Mouse (Mus musculus) spleen, postnatal 36 days (tissue): ENCODE results near the gene Dcst2.

Experiments used
- DNase-seq, 2 experiments: peaks; one replicate each; pipeline ENCODE4 v3.0.0; 2022; ENCODE audit warnings: low spot score in 2 of 2, mixed read lengths in 1 of 2

The Dcst2 gene

DNA sequence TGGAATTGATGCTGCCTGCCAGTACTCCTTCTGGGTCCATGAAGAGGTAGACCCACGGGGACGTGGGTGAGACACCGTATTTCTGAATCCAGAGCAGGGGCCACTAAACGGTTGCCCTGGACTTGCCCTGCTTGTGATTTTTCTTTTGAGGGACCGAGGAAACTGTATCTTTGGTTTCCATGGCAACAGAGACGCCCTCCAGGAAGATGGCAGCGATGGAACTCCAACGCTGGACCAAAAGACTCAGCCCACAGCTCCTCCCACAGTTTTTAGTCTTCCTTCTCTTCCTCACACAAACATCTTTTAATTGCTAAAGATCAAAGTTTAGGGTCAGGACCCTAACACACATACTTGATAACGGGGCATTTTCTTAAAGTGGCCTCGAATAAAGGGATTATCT, 29.8 kb upstream of the Dcst2 start:
- DNase-seq = no peak

DNA sequence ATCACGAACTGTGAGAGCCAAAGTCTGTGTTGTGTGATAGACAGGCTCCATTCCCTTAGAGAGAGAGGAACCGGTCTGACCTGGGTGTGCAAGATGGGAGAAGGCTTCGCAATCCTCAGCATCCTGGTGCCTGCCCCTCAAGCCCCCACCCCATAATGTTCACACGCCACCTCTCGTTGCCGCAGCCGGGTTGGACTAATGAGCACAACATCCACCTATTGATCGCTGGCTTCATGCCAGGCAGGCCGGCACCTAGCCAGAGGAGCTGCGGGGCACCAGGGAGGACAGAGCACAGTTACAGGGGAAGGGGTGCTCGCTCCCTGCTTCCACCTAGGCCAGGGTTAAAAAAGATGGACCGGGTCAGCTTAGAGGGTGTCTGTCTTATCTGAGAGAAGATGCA, 29.3 kb upstream of the Dcst2 start:
- no peak for DNase-seq

DNA sequence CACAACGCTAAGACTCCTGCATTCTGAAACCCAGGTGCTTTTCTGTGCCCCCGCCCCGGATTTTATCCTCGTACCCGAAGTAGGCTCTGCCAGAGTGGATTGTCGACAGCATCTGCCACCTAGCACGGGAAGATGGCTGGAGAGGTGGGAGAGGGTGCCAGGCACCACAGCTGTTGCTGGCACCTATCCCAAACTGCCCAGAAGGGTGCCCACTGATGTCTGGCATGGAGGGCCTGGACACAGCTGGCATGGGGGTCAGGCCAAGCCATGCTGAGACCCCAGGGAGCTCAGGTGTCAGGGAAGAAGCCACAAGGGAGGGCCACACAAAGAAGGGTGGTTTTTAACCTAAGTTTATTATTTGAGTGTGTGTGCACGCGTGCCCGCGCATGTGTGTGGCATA, 28.7 kb upstream of the Dcst2 start:
- DNase-seq = no peak

DNA sequence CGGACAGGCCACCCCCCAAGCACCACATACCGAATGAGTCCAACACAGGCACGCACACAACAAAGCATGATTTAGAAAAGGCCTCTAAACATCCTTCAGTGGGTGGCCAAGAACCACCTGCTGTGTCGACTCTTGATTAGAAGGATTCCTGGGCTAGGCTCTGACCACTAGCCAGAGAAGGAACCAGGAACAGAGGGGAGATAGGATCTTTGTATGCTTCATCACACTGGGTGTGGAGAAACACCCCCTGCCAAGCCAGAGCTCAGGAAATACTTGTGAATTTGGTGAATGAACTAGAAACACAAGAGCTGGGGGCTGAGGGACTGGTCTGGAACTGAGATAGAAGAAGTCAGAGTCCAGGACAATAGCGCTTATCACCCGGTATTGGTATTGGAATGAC, 25.2 kb upstream of the Dcst2 start:
- DNase-seq = no peak

DNA sequence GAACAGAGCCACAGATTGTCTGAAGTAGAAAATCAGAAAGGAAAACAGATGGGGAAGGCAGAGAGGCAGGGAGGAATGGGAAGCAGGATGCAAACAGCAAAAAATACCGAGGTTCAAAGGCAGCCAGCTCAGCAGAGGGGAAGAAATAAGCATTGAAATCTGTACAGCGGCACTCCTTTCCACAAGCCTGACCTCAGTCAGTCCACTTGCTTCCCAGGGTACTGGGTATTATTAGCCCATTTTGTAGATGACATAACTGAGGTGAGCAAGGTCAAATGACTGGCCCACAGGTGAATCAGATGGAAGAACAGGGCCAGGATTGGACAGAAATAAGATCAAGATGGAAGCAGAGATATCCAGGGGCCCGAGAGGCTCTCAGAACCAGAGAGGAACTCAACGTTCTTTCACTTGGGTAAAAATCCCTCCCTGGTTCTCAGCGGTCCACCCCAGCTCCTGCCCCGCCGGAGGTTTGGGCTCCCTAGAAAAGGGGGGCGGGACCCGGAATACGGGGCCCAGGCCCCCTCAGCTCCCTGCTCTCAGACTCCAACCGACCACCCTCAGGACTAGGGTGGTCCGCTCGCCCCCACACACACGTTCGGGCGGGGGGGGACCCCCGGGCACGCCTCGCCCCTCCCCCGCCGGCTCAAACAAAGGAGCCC, 24.6 kb upstream of the Dcst2 start:
- DNase-seq = no peak

DNA sequence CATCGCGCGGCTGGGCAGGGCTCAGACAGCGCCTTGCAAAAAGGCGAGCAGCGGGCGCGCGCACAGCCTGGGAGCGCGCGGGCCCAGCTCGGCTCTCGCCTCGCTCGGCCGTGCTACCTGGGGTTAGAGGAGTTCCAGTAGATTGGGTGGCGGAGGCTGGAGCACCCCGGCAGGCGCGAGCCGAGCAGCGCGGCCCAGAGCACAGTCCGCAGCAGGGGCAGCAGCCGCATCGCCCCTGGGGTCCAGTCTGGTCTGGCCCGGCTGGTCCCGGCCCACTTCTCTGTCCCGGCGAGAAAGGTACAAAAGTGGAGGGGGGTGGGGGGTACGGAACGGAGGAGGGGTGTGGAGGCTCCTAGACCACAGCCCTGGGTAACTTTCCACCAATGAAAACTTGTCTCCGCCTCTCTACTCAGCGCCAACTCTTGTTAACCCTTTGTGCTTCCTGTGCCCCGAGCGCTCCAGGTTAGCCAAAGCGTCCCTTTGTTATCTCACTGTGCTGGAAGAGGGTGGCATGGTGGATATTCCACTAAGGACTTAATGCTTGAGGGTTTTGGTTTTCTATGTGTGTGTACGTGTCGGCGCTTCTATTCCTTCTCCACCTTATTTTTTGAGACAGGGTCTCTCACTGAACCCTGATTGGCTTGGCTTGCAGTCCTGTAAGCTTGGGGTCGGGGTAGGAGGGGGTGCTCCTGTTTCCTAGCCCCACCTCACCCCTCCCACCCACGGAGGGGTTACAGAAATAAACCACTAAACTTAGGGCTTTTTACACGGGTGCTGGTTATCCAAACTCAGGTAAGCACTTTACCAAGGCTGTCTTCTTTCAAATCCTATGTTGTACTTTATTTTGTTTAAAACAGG, 23.8 kb upstream of the Dcst2 start, which contains the start of gene Efna4:
Gene Efna4, minus strand, starts transcription at position 308 of the 858 bp plus-strand sequence.
- DNase-seq = peak; percentile 31 to 34

DNA sequence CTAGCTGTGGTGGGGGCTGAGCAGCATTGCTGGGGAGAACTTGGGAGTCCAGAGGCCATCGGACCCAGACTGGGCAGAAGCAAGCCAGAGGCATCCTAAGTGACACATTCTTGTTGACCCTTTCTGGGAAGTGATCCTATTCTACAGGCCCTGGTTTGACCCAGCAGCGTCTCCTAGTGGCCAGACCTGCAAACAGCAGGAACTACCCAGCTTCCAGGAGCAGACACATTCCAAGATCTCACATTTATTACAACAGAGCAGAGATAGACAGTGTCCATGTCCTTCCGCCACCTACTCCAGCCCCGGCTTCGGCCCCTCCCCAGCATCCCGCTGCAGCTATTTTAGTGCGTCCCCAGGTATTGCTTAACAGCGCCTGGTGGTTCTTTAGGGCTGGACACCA, 22.4 kb upstream of the Dcst2 start:
- DNase-seq = peak; percentile 34 to 42

DNA sequence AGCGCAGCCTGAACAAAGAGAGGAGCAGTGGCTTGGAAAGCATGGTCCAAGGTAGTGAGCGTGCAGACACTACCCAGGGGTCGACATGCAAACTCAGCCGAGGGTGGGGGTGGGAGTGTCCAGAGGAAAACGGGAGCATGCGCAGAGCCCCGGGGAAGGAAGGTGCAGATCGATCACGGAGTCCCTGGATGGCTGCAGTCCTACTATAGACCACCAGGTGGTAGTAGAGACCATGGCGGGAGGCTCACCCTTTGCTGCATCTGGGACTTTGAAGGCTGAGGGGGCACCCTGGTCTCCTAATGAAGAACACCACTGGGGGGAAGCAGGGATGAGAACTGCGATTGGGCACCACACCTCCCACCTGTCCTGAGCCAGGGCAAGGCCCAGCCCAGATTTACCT, 21.3 kb upstream of the Dcst2 start:
- peak; percentile 55 to 59 for DNase-seq

DNA sequence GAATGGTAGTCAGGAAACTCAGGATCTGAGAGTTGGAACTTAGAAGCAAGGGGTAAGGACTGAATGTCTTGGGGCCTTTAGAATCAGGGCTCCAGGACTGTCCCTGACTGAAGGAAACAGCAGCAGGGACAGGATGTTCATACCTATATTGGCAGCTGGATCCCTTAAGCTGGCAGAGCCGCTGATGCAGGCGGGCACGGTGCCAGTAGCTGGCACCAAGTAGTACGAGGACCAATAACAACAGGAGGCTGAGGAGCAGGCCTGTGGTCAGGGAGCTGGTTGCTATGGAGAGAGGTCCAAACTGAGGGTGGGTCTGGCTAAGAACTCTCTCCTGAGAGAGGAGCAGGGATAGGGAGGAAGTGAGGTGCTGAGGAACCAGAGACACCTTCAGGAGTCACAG, 20.0 kb upstream of the Dcst2 start:
- no peak for DNase-seq

DNA sequence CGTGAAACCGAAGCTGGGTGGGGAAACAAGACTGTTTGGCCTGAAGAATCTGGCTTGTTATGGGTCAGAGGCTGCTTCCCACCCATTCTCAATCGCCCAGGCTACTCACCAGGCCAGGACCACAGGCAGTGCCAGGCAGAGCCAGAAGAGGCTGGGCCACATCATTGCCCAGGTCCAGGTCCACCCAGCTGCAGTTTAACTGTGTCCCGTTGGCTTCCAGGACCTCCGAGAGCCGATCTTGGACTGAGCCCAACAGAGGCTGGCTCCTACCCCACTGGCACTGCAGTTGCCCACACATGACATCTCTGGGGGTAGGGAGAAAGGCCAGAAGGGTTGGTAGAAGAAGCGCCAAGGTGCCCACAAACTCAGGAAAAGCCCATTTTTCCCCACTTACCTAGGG, 18.5 kb upstream of the Dcst2 start:
- DNase-seq = no peak

DNA sequence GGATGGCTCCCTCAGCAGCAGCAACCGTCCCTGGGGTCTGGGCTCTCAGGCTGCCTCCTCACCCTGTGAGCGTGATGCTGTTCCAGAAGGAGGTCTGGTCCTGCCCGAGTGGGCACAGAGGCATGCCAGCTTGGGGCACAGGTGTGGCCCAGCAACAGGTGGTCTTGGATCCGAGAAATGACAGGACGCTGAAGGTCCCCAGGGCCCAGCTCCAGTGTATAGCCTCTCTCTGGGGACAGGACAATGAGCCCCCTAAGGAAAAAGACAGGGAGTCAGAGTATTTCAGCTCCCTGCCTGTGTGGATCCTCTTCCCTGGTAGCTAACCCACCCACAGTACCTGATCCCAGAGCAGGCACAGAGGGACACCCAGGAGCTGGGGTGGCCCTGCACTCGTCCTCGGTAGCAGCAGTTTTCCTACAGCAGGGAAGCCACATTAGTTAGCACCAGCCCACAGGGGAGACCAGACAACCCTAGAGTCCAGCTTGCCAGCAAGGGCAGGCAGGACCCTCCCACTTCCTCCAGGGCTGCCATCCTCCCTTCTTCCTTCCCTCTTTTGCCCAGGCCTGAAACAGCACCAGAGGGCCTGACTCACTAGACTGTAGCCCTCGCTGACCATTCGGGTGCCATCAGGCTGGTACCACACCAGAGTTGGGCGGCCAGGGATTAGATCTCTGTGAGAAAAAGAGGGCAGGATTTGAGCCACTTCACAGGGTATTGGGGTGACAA, 14.8 kb upstream of the Dcst2 start:
- no peak for DNase-seq

DNA sequence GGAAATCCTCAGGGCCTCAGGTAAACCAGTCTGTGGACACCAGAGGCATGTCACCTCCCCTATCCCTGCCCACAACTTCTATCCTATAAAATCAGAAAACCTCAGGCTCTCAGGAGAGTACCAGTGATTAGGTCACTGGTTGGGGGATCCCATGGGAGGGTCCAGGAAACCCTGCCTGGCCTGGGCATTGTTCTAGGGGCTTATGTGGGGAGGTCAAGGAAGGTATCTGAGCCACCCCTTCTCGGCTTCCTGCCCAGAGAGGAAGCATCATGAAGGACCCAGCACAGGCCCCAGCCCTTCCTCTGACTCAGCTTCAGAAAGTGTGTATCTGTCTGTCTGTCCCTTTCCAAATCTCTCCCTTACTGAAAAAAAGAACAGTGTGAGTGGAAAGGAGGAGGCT, 13.9 kb upstream of the Dcst2 start:
- no peak for DNase-seq

DNA sequence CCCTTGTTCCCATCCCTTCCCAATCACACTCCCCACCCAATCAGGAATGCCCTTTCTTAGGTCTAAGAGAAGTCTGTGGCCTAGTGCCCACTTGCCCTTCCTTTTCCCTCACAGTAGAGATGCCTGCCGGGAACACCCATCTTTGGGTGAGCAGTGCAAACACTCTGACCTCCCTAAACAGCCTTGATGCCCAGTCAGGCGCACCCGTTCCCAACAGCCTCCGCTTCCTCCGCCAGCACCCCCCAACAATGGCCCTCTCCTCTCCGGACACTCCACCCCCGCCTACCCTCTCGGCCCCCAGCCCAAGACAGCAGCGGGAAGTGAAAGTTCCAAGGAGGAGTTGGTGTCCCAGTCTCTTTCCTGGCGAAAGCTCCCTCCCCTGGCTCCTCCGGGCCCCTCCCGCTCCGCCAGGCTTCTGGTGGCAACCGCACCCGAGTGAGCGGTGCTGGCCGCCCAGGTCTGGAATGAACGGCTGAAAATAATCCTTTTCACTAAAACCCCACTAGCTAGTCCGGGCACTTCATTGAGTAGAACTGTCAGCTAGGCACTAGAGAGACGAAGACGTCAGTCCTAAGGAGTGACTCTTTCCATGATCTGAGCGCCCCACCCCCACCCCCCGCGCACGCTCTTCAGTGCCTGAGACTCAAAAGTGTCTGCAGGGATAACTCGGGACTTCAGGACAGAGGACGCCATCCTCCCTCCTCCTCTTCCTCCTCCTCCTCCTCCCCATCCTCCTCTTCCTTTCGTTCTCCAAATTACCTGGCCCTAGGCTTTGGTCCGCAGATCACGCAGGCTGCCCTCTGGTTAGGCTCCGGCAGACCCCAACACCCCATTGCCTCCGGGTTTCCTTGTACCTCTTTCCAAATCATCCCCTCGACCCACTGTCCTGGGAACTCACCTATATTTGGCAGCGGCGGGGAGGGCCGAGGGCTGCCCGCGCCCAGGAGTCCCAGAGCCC, 12.6 kb upstream of the Dcst2 start:
- no peak for DNase-seq

DNA sequence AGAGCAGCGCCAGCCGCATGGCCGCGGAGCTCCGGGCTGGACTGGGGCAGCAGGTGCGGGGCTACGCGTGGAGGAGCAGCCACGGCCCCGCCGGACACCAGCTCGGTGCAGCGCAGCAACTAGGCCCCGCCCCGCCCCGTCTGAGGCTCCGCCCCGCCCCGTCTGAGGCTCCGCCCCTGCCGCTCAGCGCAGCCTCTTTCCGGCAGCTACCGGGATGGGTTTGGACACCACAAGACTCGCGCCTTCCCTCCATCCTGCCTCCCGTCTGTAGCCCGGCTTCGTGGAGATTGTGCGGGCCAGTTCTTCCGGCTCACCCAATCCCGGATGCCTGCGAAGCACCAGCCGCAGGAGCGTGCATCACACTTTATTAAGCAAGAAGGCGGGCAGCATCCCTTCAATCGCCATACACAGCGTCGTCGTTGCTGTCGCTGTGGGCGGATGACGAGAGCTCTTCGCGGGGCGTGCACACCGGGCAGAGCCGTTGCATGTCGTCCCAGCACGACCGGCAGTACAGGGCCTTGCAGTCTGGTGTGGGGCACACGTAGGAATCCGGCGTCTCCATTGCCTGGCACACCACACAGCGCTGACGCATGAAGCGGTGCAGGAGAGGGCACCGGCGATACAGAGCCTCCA, 11.8 kb upstream of the Dcst2 start, which contains the start of gene Adam15:
Gene Adam15, minus strand, starts transcription at position 128 of the 633 bp plus-strand sequence.
- peak; percentile 79 to 81 for DNase-seq

DNA sequence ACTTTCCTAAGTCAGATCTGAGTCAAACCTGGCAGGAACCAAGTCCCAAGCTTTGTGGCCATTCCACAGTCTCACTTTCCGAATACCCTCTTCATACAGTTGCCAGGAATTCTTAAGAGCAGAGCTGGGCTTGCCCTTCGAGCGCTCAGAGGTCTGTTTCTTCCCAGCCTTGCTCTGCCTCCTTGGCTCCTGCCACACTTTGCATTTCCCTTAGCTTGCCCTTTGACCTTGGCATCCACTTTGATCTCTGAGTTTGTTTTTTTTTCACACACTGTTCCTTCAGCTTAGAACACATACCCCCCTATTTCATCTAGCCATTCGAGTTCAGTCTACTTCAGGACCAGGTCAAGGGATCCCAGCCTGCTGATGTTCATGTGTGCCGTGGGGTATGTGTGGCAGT, 10.5 kb upstream of the Dcst2 start:
- DNase-seq = no peak

DNA sequence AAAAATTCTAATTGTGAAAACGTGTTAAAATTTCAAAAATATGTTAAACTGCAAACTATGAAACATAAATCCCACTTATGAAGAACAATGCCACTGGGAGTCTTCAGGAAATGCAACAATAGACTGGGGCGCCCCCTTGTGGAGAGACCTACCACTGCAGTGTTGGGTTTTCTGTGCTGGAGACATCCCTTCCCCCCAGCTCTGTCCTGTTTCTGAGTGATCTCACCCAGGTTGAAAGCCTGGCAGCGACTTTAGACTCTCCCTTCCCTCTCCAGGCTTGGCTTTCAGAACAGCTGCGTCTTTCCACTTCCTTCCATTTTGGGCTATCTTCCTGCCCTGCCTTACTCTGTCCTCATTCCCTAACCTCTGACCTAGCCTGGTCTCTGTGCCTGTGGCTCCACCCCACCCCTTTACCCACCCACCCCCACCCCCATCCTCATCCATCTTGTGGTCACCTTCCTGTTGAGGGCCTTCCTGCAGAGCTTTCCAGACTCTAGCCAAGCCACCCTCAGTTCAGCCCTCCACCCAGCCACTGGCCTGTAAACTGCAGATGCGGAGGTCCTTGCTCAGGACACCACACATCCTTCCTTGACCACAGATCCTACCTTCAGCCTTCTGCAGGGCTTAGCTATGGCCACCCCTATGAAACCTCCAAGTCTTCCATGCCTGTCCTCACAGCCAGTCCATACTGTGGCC, 6.8 kb upstream of the Dcst2 start:
- DNase-seq = peak; percentile 58 to 61

DNA sequence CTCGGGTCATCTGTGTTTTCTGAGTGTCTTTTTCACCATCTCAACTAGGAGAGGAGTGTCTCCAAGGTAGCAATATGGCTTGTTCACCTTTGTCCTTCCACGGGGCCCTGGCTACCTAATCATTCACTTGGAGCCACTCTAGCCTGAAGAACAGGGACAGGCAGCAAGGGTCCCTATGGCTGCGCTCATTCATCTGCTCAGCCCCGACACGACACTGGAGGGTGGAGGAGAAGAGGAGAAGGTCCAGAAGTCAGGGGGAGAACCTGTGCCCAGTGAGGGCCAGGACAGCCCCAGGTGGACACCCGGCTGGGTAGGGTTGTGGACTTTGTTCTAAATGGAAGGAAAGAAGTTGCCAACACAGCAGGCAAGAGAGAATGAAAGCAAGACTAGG, 6.3 kb upstream of the Dcst2 start:
- DNase-seq = no peak

DNA sequence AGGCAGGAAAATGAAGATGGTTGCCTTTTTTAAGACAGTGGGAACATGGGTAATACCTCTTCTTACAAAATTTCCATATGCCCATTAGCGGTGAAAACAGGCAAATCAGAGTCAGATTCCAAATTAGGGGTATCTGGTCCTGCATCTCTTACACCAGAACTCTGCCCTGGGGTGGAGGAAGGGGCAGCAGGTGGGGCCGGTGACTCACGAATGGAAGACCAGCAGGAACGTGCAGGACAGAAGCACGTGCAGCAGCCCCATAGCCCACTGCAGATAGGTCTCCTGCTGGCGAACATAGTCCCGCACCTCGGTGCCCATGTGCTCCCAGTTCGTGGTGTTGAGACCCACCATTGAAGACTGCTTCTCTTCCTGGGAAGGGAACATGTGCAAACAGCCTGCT, 5.7 kb upstream of the Dcst2 start:
- no peak for DNase-seq

DNA sequence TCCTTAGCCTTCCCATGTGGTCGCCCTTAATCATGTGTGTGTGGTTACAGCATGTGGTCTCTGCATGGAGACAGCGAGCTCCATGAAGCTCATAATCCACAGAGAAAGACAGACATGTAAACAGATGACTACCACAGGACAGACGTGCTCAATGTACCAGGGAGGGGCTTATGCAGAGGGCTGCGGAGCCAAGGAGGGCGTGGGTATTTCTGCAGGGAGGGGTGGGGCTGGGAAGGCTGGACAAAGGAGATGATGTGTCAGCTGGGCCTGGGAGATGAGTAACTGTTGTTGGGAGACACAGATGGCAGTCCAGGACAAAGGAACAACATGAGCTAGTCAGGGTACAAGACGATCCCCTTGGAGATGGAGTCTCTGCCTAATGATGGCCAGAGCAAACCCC, 2.1 kb upstream of the Dcst2 start:
- DNase-seq = no peak

DNA sequence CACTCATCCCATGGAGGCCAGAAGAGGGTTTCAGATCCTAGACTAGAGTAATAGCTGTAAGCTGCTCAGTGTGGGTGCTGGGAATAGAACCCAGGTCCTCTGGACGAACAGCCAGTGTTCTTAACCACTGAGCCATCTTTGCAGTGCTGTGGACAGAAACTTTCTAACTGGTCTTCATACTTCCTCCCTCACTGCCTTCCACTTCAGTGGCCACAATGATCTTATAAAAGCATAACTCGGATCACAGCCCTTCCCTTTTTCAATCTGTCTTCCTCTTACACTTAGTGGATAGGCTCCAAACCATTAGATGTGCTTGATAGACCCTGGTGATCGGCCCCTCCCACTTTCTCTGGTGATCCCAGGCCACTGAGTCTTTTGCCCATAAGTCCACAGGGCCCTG, 1.5 kb upstream of the Dcst2 start:
- no peak for DNase-seq
